12 mouse cellular contexts compared by ENCODE assay signal in genomic region chr7:79362208-79362607, GRCm38 (mm10). TPM values are rescaled to one million over a fixed set of nuclear protein-coding genes. Genes with fewer than 3 reads are reported as not detected.
DNase-seq lines count a peak whose midpoint lies in the region; ATAC-seq and TF ChIP-seq lines count a peak whose summit lies in the region.
"Had no signal": no experiment of that assay in that cellular context is flagged by ENCODE, and none has a peak within 500 bp of the region (broad histone marks: within the 10 kb centered on the region; RNA-seq: fewer than 3 reads in every experiment).

No protein-coding gene starts in this region.

- H3K9me3 ChIP-seq in intestine, postnatal 0 days (ENCODE audit: control insufficient read depth): no peaks in the 10 kb centered on the region
- H3K9me3 ChIP-seq: liver, embryonic 15.5 days had no signal

- peaks cover 59% of the 10 kb centered on the region for H3K36me3 ChIP-seq in intestine, postnatal 0 days (ENCODE audit: control insufficient read depth, insufficient read depth)

- peak; percentile 53 to 70 for DNase-seq in cerebellum, postnatal 10 days
- no peak for DNase-seq in cerebellum, postnatal 36 days
- peak; percentile 85 to 89 for DNase-seq in right cerebral cortex, postnatal 10 days (ENCODE audit: low spot score in 2 of 2)
- DNase-seq in right cerebral cortex, postnatal 14 days: no peak
- DNase-seq in left cerebral cortex, postnatal 25 days (ENCODE audit: low spot score in 2 of 2): peak; percentile 50 to 75
- DNase-seq in thymus, postnatal 4 days: peak; percentile 54
- DNase-seq in testis, postnatal 14 days (ENCODE audit: low spot score): no peak
- DNase-seq: cerebellum, adult 18-20 months; kidney, adult 2 months had no signal

- ATAC-seq in intestine, postnatal 0 days: no peak

- H3K4me3 ChIP-seq in intestine, postnatal 0 days (ENCODE audit: low read depth, low read length): no peak overlapping the region
- H3K4me3 ChIP-seq: liver, embryonic 15.5 days had no signal

- no peak for TF ChIP-seq CTCF in intestine, postnatal 0 days (IDR thresholded peaks at IDR 0.05; ENCODE audit: low read depth)

- no peak overlapping the region for H3K27ac ChIP-seq in intestine, postnatal 0 days (ENCODE audit: low read depth, low read length)
- H3K27ac ChIP-seq: liver, embryonic 15.5 days had no signal

- no peak overlapping the region for H3K4me2 ChIP-seq in intestine, postnatal 0 days (replicated peaks; ENCODE audit: low read depth)
- H3K4me2 ChIP-seq: liver, embryonic 15.5 days had no signal

- intact Hi-C loops in left cerebral cortex, postnatal 25 days (cut with DNase I): no loop called here

- no peaks in the 10 kb centered on the region for H3K27me3 ChIP-seq in intestine, postnatal 0 days (replicated peaks; ENCODE audit: control insufficient read depth, insufficient read depth, low read length)
- H3K27me3 ChIP-seq: liver, embryonic 15.5 days had no signal

- WGBS in intestine, postnatal 0 days: 84% methylated on average over 8 of the region's 8 CpGs

- no peaks in the 10 kb centered on the region for H3K4me1 ChIP-seq in intestine, postnatal 0 days (replicated peaks; ENCODE audit: control insufficient read depth, insufficient read depth, low read length)

- no peak overlapping the region for H3K9ac ChIP-seq in intestine, postnatal 0 days (ENCODE audit: low read depth, low read length)
- H3K9ac ChIP-seq: liver, embryonic 15.5 days had no signal

RNA-seq across cellular contexts. Expression of gene Rlbp1, which starts 24.6 kb away (rescaled TPM):
- total RNA-seq in left cerebral cortex, postnatal 25 days (2021): 10 to 100 TPM; 21.2 to 22.4 TPM
- polyA plus RNA-seq in intestine, postnatal 0 days (2015; fragmentation: Nextera tagmentation; extraction: Ambion mirVana): 0.20 and 0.37 TPM in 2 replicates
- total RNA-seq: gastrocnemius, adult 8-10 months had no signal

RNA-seq across cellular contexts. Expression of gene Fanci, which starts 29.5 kb away (rescaled TPM):
- under 1 TPM; 0.57 to 0.92 TPM for total RNA-seq in left cerebral cortex, postnatal 25 days (2021)
- polyA plus RNA-seq in intestine, postnatal 0 days (2015; fragmentation: Nextera tagmentation; extraction: Ambion mirVana): 1.2 TPM in 2 replicates
- total RNA-seq: gastrocnemius, adult 8-10 months had no signal

Comparison
In these comparisons a context has a peak if more than half of its experiments do, and no peak if none do; other contexts are left out.
1. DNase-seq: peak in cerebellum, postnatal 10 days (2 of 2), right cerebral cortex, postnatal 10 days (2 of 2), left cerebral cortex, postnatal 25 days (2 of 2) and thymus, postnatal 4 days (single experiment); none in cerebellum, postnatal 36 days (0 of 2), right cerebral cortex, postnatal 14 days (single experiment) and testis, postnatal 14 days (single experiment).